Mouse (Mus musculus) liver, adult 2 months (tissue): ENCODE measurements around the gene Rcvrn.

Experiments used
- CTCF ChIP-seq: fragments of 200-500 bp; IDR thresholded peaks from 2 replicates; pipeline ENCODE4 v1.5.1; 2011; ENCODE audit warnings: low read depth, low read length, control low read depth
- POLR2A ChIP-seq: fragments of 200-500 bp; IDR thresholded peaks from 2 replicates; pipeline ENCODE4 v1.6.1; 2011; ENCODE audit warnings: low read length, control low read depth; ENCODE audit not compliant: insufficient read depth; ENCODE audit errors: extremely low read depth

GRCm38 (mm10) chr11:67663437-67663836 is 31.7 kb upstream of the Rcvrn start:
- TF ChIP-seq CTCF (no peak), POLR2A (no peak)
